19 mouse cellular contexts compared by ENCODE assay signal in the genomic region with DNA sequence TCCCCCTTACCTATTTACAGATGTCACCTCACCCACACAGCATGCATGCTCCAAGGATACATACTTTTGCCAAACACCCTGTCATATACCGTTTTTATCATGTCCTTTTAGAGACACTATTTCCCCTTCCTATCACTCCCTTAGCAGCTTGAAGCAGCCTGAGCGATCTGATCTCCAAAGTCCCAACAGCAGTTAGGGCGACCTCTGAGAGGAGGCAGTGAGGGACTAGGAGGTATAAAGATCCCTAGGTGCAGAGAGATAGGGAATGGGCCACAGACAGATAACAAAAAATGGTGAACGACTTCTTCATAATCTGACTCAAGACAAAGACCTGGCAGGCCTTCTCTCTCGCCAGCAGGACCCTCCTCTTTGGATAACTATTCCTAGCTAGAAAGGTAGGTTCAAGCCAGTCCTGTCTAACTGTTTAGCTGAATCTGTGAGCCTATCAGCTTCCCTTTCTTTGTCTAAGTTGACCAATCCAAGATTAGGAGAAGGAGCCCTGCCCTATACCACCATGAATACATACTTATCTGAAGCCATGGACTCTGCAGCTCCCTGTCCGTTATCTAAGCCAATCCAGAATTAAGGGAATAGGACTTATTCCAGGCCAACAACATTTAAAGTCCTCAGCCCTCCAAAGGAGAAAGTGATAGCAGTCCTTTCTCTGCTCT. TPM values are rescaled to one million over a fixed set of nuclear protein-coding genes. Genes with fewer than 3 reads are reported as not detected.
DNase-seq lines count a peak whose midpoint lies in the region; ATAC-seq and TF ChIP-seq lines count a peak whose summit lies in the region.
"Had no signal": no experiment of that assay in that cellular context is flagged by ENCODE, and none has a peak within 500 bp of the region (broad histone marks: within the 10 kb centered on the region; RNA-seq: fewer than 3 reads in every experiment).

No protein-coding gene starts in this region.

- H3K36me3 ChIP-seq in liver, embryonic 14.5 days (replicated peaks; ENCODE audit: control insufficient read depth, insufficient read depth, low read depth), result no peaks in the 10 kb centered on the region
- H3K36me3 ChIP-seq: embryonic facial prominence, embryonic 12.5 days; heart, embryonic 13.5 days; hindbrain, embryonic 15.5 days had no signal

- H3K27me3 ChIP-seq in liver, embryonic 14.5 days (ENCODE audit: control insufficient read depth, insufficient read depth, low read length), result no peaks in the 10 kb centered on the region
- H3K27me3 ChIP-seq: embryonic facial prominence, embryonic 12.5 days; forebrain, embryonic 13.5 days; heart, embryonic 13.5 days; hindbrain, embryonic 15.5 days had no signal

- peak overlapping the region; percentile 22 for H3K27ac ChIP-seq in liver, embryonic 14.5 days
- H3K27ac ChIP-seq: embryonic facial prominence, embryonic 12.5 days; forebrain, embryonic 13.5 days; gastrocnemius, adult 2 months; heart, embryonic 13.5 days; hindbrain, embryonic 15.5 days had no signal

- peak; percentile 30 for DNase-seq in c-Kit-positive CD71-positive TER-119-positive erythroid progenitor cells, embryonic 14.5 days (ENCODE audit: low spot score)
- peak; percentile 26 for DNase-seq in liver
- DNase-seq in liver, embryonic 14.5 days (ENCODE audit: low read depth in 3 of 3, low spot score in 3 of 3), result peak in 2 of 3 experiments; percentile 13 to 22
- DNase-seq in urinary bladder, postnatal 36 days (ENCODE audit: low spot score in 2 of 2), result no peak
- DNase-seq in gastrocnemius, adult 8-10 months (ENCODE audit: low spot score in 2 of 2), result no peak
- DNase-seq in gastrocnemius, postnatal 25 days, result no peak
- no peak for DNase-seq in cerebellum, adult 11 months
- DNase-seq: adrenal gland, postnatal 10 days; cerebellum, adult 8-10 months; cerebellum, postnatal 14 days; gastrocnemius, adult 2 months; heart, postnatal 36 days had no signal

- H3K9ac ChIP-seq in liver, embryonic 14.5 days (replicated peaks), result no peak overlapping the region
- H3K9ac ChIP-seq: embryonic facial prominence, embryonic 12.5 days; forebrain, embryonic 13.5 days; heart, embryonic 13.5 days; hindbrain, embryonic 15.5 days had no signal

- TF ChIP-seq CTCF in liver, embryonic 14.5 days (IDR thresholded peaks at IDR 0.05; ENCODE audit: low read depth), result no peak

- no peak overlapping the region for H3K4me3 ChIP-seq in liver, embryonic 14.5 days (ENCODE audit: insufficient read depth in 1 of 2, low read depth in 2 of 2, low read length in 2 of 2)
- H3K4me3 ChIP-seq: embryonic facial prominence, embryonic 12.5 days; forebrain, embryonic 13.5 days; gastrocnemius, adult 2 months; heart, embryonic 13.5 days; hindbrain, embryonic 15.5 days had no signal

- H3K4me2 ChIP-seq in liver, embryonic 14.5 days (ENCODE audit: low read depth), result peak overlapping the region; percentile 39
- H3K4me2 ChIP-seq: embryonic facial prominence, embryonic 12.5 days; forebrain, embryonic 13.5 days; heart, embryonic 13.5 days; hindbrain, embryonic 15.5 days had no signal

- H3K9me3 ChIP-seq in liver, embryonic 14.5 days (ENCODE audit: control insufficient read depth, low read length), result no peaks in the 10 kb centered on the region
- H3K9me3 ChIP-seq: embryonic facial prominence, embryonic 12.5 days; forebrain, embryonic 13.5 days; heart, embryonic 13.5 days; hindbrain, embryonic 15.5 days had no signal

- ATAC-seq in liver, embryonic 14.5 days (ENCODE audit: insufficient read depth), result peak; percentile 94
- peak; percentile 89 for ATAC-seq in megakaryocyte progenitor cell, adult 5-6 weeks (replicated peaks; ENCODE audit: poor library complexity)
- ATAC-seq: forebrain, embryonic 13.5 days had no signal

- peak; percentile 74 for TF ChIP-seq EP300 in liver, embryonic 14.5 days (IDR thresholded peaks at IDR 0.05; ENCODE audit: low read depth)

- WGBS in liver, embryonic 14.5 days (ENCODE audit: insufficient replicate concordance), result 17% methylated on average over 6 of the region's 6 CpGs

- peaks cover 0 to 12% of the 10 kb centered on the region in 2 experiments; a peak in 3 of 4 replicates for H3K4me1 ChIP-seq in liver, embryonic 14.5 days (replicated peaks; ENCODE audit: control insufficient read depth in 2 of 2, insufficient read depth in 2 of 2, low read length in 1 of 2)
- H3K4me1 ChIP-seq: embryonic facial prominence, embryonic 12.5 days; heart, embryonic 13.5 days; hindbrain, embryonic 15.5 days had no signal

RNA-seq across cellular contexts. Expression of a gene that starts 29.3 kb away (rescaled TPM):
- 0.03 TPM in 1 of 2 replicates, not detected in the other for polyA plus RNA-seq in liver, embryonic 14.5 days (2012; rRNA removed)
- polyA plus RNA-seq in liver, embryonic 14.5 days (2014; fragmentation: Nextera tagmentation; extraction: Ambion mirVana), result 0.06 TPM in 1 of 2 replicates, not detected in the other
- not detected in 2 replicates for total RNA-seq in megakaryocyte progenitor cell, adult 5-6 weeks (2015)
- total RNA-seq in megakaryocyte progenitor cell, adult 5-6 weeks (2017), result not detected in 2 replicates
- total RNA-seq in gastrocnemius, adult 8-10 months (2022), result not detected
- not detected for total RNA-seq in gastrocnemius, postnatal 25 days (2021)
- total RNA-seq: adrenal gland, postnatal 10 days; gastrocnemius, adult 2 months; heart, postnatal 36 days had no signal
- polyA plus RNA-seq: gonadal fat pad, adult 2 months; heart, postnatal 0 days had no signal

RNA-seq across cellular contexts. Expression of a gene that starts 59.1 kb away (rescaled TPM):
- 3.1 and 3.8 TPM in 2 replicates for polyA plus RNA-seq in liver, embryonic 14.5 days (2012; rRNA removed)
- 4.8 and 5.3 TPM in 2 replicates for polyA plus RNA-seq in liver, embryonic 14.5 days (2014; fragmentation: Nextera tagmentation; extraction: Ambion mirVana)
- 7.2 and 11.0 TPM in 2 replicates for total RNA-seq in megakaryocyte progenitor cell, adult 5-6 weeks (2015)
- total RNA-seq in megakaryocyte progenitor cell, adult 5-6 weeks (2017), result 18.2 and 21.0 TPM in 2 replicates
- total RNA-seq in gastrocnemius, adult 8-10 months (2022), result 10 to 100 TPM in 3 of 4 experiments, 1 to 10 TPM in 1; 9.5 to 13.4 (median 11.3) TPM
- 10 to 100 TPM; 10.0 to 12.4 TPM for total RNA-seq in gastrocnemius, postnatal 25 days (2021)

Comparison
In these comparisons a context has a peak if more than half of its experiments do, and no peak if none do; other contexts are left out.
1. DNase-seq: peak in c-Kit-positive CD71-positive TER-119-positive erythroid progenitor cells, embryonic 14.5 days (single experiment), liver (single experiment) and liver, embryonic 14.5 days (2 of 3); none in urinary bladder, postnatal 36 days (0 of 2), gastrocnemius, adult 8-10 months (0 of 2), gastrocnemius, postnatal 25 days (single experiment) and cerebellum, adult 11 months (single experiment).